Mouse (Mus musculus): ENCODE results near the gene Tnk2. TPM values are rescaled to one million over a fixed set of nuclear protein-coding genes. Genes with fewer than 3 reads are reported as not detected.

Gene Tnk2
- total RNA-seq, 2 experiments from 2014 or later, result 20.9 to 24.7 TPM

DNA sequence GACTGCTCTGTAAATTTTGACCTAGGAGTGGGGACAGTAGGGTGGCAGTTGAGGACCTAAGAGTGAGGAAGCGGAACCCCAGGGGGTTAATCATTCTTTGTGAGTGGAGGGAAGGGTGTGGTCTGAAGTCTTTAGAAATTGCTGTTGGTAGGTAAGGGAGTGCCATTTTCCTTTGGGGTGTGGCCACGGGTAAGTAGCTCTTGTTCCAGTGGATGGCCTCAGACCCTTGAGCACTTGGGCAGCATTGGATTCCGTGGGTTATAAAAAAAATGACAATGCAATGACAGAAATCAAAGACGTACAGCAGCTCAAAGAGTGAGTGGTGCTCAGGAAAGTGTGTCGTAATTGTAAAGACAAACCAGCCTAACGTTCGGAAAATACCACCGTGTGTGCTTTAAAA, 12.6 kb downstream of the Tnk2 start:
- intact Hi-C loops (cut with DNase I), result no loop called here
- no peak for DNase-seq (ENCODE audit: low spot score)

DNA sequence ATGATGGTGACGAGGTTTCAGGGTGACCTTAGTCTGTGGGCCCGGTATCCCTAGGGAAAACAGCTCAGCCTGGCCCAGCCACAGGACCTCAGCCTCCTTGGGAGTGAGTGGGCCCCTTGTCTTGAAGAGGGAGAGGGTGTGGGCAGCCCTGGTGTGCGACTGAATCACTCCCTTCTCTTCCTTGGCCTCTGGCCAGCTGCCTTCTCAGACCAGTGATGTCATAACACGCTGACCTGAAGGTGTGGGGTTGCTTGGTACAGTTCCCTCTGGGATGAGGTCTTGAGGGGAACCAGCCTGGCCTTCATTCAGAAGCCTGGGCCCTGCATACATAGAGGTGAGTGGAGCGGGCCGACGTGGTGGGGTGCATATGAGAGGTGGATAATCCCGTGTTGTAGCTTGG, 13.1 kb downstream of the Tnk2 start:
- DNase-seq (ENCODE audit: low spot score), result no peak

DNA sequence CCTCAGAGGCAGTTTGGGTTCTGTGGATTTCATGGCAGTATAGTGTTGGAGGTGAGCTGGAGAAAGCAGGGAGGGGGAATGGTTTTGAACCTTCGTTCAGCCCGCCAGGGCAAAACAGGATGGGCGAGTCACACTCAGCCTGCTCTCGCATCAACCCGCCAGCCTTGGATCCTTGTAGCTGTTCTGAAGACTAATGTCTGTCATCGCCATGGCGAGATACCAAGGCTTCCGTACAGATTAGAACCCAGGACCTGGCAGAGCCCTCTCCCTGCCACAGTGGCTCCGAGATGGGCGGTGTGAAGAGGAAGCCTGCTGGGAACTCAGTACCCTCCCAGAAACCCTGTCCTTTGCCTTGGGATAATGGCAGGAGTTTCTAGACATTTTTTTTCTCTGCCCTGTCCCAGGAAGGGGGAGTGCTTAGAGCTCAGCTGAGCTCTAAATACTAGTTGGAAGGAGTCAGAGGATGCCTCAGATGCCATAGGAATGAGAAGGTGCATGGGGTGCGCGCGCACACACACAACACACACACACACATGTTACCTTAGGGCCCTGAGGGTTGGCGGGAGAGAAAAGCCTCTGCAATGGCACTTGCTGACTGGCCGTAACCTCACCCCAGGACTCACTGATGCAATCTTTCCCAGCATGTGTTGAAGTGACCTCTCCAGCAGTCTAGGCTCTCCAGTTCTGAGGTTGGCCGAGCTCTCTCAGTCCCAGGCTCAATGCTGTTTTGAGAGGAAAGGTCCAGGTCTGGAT, 14.0 kb downstream of the Tnk2 start:
- DNase-seq (ENCODE audit: low spot score), result no peak
- intact Hi-C loops (cut with DNase I), result loop anchor here (2.0 kb wide), 1 partner anchor 19 kb away; no protein-coding TSS in a partner anchor

More for the DNA sequence above, 13.1 kb downstream of the Tnk2 start:
- intact Hi-C loops (cut with DNase I), result no loop called here

DNA sequence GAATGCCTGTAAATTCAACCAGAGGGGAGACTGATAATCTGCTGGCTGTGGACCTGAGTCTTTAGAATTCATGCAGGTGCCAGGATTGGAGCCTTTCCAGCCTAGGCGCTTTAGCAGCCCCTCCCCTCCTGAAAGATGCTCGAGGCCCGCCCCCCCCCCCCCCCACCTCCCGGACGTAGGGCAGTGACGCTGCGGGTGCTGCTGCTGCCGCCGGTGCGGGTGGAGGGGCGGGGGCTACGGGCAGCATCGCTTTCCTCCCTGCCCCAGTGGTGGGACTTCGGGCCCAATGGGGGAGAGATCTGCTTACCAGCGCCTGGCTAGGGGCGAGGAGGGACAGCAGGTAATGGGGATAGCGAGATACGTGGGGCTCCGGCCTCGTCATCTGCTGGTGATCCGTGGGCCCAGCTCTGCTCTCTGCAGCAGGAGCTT, 15.1 kb downstream of the Tnk2 start:
- intact Hi-C loops (cut with DNase I), result loop anchor here (1.0 to 2.0 kb wide), 2 partner anchors 20 to 24 kb away; no protein-coding TSS in a partner anchor
- DNase-seq (ENCODE audit: low spot score), result no peak

DNA sequence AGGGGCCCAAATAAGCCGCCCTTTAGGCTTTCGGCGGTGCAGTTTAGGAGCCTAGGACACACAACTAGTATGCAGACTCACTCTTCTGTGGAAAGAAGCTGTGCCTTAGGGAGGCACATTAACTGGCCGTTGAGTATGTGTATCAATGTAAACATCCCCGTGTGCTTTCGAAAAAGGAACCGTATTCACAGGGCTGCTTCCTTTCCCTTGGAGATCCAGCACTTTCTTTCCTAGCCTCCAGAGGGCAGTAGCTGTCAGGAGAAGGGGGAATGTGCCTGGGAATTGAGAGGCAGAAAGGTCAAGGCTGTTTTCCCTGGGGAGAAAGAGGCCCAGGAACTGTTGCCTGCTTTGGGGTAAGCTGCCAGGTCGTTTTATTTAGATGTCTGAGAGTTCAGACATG, 15.7 kb downstream of the Tnk2 start:
- DNase-seq (ENCODE audit: low spot score), result no peak
- intact Hi-C loops (cut with DNase I), result loop anchor here (1.0 to 2.0 kb wide), 2 partner anchors 21 to 23 kb away; no protein-coding TSS in a partner anchor

DNA sequence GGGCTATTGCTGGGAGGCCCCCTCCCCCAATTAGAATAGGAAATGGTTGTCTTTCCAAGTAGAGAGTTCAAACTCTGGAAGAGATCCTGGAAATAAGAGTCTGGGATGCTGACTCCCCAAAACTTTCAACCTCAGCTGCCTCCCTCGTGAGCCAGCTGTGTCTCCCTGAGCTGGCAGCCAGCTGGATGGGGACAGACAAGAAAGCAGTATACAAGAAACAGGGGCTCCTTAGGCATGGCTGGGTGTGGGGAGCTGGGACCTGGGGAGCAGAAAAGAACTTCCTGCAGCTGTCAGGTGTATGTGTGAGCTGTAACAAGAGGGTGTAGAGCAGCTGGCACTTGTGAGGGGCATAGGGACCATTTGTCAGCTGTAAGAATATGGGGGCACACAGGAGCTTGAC, 16.4 kb downstream of the Tnk2 start:
- intact Hi-C loops (cut with DNase I), result no loop called here
- DNase-seq (ENCODE audit: low spot score), result no peak

DNA sequence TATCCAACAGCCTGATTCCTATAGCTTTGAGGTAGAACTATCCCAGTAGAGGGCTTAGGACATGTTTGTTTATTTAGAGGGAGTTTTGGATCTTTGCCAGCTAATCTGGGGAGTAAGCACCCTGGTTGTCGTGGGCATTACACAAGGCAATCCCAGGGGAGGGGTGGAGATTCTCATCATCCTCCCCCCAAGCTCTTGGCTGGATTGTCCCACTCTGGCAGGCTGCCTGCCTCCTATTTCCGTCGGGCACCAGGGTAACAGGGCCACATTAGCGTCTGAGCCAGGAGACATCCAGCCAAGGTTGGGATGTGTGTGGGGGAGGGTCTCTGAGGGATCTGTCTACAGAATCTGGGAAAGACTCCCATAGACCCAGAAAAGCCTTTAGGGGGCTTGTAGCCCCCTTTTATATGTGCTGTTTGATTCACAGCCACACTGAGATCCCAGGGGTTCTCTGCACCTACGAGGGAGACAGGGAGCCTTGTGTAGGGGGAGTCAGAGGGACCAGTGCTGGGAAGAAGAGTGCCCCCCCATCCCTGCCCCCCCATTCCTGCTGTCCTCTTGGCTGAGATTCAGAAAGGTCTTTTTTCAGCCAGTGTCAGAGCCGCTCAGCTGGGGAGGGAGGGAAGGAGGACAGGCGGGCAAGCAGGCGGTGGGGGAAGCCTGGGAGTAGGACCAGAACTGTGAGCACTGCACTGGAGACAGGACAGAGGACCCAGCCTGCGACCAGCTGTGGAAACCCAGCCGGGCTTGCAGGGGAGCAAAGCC, 17.1 kb downstream of the Tnk2 start:
- intact Hi-C loops (cut with DNase I), result no loop called here
- peak; percentile 57 for DNase-seq (ENCODE audit: low spot score)

DNA sequence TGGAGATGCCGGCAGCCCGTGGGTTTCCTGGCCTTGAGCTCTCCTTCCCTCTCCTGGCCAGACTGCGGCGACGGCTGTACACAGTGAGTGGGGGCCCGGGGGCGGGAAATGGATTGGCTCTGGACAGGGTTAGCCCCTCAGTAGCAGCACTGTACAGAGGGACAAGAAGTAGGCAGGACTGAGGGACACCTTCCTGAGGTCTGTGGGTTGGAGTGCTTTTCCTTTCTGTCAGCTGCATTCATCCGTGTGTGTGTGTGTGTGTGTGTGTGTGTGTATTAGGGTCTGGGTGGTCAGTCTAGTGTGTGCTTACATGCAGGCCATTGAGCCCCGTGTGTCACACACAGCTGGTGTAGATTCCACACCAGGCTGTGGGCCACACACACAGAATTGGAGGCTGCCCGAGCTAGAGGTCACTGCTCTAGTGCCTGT, 17.8 kb downstream of the Tnk2 start:
- no peak for DNase-seq (ENCODE audit: low spot score)
- intact Hi-C loops (cut with DNase I), result no loop called here

DNA sequence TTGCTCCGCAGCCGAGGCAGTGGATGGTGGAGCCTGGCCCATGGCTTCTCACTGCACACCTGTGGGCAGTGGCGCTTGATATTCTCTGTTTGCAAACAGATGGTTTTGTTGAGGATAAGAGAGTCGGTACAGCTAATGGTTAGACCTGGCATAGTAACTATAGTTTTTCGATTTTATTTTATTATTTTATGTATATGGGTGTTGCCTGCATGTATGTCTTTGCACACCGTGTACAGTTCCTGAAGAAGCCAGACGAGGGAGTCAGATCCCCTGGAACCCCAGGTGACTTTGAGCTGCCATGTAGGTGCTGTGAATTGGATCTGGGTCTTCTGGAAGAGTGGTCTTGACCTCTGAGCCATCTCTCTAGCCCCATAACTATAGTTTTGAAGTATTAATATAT, 18.7 kb downstream of the Tnk2 start:
- no peak for DNase-seq (ENCODE audit: low spot score)
- intact Hi-C loops (cut with DNase I), result no loop called here

DNA sequence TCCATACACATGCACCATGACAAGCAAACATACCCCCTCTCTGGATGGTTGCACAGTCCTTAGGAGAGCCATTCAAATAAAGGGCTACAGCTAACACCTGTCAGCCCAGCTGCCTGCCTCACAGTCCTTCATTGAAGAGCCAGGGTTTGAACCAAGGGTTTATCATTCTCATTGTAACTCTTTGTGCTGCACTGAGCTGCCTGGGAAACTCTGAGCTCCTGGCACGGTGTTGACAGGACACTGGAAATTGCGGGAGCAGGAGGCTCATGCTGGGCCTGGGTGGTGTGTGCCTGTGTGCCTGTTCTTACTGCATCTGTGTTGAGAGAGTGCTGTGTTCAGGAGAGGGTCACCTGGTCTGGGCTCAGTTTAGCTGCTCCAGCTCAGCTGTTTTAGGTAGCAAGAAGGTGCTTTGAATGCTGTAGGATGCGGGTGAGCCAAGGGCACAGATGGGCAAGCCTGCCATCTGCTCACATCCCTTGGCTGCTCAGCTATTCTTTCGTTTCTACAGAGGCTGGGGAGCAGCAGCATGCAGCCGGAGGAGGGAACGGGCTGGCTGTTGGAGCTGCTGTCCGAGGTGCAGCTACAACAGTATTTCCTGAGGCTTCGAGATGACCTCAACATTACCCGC, 19.7 kb downstream of the Tnk2 start:
- no peak for DNase-seq (ENCODE audit: low spot score)
- intact Hi-C loops (cut with DNase I), result no loop called here

DNA sequence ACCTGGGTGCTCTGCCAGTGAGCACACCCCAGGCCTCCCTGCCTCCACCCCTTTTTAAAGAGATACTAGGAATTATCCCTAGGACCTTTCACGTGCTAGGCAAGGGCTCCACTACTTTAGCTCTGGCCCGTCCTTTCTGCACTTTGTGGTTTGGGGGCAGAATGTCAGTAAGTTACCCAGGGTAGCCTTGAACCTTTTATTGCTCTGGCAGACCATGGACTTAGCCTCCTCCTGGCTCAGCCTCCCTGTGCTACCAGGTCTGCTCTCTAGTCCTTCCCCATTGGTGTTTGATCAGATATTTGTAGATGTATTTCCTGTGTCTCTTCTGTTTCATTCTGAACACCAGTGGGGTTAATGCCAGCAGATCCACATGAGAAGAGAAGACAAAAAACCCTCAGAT, 20.5 kb downstream of the Tnk2 start:
- no peak for DNase-seq (ENCODE audit: low spot score)
- intact Hi-C loops (cut with DNase I), result no loop called here

DNA sequence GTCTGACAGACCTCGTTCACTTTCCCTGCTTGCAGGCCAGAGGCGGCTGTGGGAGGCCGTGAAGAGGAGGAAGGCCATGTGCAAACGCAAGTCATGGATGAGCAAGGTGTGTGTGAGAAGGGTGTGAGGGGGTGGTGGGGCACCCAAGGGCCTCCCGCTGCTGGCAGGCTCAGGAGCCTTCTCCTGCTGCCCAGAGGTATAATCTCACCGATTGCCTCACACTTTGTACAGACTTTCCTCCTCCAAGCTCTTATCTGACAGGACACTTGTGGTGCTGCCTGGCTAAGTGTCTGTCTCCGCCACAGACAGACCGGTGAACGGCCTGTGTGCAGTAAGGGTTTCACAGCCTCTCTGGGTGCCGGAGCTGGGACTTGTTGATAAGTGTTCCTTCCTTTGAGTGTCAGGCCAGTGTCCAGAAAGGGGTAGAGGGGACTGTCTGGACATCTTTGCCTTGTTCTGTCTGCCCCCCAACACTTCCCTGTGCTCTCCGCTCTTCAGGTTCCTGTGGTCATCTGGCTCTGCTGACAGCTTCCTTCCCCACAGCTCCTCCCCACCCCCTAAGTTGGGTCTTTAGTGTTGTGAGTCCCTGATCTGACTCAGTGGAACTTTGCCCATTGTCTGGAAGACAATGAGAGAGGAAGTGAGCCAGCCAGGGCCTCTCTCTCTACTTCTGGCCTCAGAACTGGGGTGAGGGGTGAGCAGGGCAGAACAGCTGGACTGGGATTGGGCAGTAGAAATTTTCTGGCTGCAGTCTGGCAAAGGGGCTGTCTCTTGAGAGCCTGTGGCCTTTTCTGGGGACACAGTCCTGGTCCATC, 22.4 kb downstream of the Tnk2 start:
- DNase-seq (ENCODE audit: low spot score), result no peak
- intact Hi-C loops (cut with DNase I), result no loop called here

DNA sequence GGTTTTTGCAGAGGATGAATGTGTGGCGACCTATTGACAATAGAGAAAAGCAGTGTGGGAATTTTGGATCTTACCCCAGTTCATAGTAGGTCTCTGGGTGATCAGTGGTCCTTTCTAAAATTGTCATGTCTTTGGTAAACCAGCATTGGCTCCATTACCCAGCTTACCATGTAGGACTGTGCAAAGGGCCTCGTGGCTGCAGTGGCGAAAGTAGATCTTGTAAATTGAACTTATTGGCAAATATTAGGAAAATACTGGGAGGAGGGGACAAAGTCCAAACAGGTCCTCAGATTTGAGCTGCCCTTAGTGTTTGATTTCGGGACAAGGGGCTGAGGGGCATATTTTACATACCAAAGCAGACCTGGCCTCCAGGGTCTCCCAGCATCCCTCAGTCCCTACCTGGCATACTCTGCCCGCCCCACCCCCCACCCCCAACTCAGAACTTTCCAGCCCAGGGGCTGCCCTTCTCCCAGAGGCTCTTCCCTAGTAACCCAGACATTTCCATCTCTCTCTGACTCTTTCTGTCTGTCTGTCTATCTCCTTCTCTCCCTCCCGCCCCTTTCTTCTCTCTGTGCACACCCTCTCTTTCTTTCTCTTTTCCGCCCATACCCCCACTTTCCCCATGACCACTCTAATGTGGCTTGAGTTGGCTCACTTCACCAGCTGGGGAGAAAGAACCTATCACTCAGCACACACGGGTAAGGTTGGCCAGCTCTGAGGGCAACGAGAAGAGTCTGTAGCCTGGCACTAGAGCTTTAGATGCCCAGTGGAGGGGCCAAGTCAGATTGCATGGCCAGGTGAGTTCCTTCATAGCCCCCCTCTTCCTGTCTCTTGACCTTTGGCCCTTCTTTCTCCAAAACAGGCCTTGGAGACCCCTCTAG, 23.2 kb downstream of the Tnk2 start:
- DNase-seq (ENCODE audit: low spot score), result no peak
- intact Hi-C loops (cut with DNase I), result no loop called here

DNA sequence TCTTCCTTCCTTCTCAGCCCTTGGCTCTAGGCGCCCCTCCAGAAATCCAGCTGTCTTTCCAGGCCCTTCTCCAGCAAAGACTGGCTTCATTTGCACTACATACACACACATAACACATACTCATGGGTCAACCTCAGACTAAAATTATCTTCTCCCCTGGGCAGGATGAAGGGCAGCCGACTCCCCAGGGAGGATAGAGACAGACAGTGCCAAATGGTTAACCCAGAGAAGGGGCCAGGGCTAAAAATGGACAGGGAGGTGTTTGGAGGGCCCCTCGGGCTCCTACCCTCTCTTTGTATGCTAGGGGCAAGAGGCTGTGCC, 23.8 kb downstream of the Tnk2 start:
- intact Hi-C loops (cut with DNase I), result no loop called here
- no peak for DNase-seq (ENCODE audit: low spot score)

DNA sequence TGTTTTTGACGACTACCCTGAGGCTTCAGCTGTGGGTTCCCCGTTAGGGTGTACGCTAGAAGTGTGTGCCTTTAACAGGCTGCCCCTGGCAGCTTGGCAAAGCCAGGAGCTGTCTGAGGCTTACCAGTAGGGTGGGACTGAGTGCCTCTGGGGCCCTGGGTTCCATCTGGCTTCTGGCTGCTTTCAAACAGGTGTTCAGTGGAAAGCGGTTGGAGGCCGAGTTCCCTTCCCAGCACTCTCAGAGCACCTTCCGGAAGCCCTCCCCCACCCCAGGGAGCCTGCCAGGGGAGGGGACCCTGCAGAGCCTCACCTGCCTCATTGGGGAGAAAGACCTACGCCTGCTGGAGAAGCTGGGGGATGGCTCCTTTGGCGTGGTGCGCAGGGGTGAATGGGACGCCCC, 24.4 kb downstream of the Tnk2 start:
- no peak for DNase-seq (ENCODE audit: low spot score)
- intact Hi-C loops (cut with DNase I), result no loop called here

DNA sequence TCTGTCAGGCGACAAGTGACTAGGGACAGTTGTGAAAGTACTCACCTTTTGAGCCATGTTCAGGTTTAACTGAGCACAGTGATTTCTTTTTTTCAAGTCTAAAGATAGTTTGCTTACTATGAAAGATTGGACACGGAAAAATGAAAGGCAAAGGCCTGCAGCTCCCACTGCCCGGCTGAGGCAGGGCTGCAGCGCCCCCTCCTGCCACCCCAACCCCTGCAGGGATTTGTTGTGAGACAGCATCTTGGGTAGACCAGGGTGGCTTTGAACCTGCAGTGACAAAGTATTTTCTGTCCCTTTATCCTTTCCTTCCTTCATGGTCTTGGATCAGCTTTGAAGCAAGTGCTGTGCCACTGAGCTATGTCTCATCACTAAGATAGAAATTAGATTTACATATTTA, 24.8 kb downstream of the Tnk2 start:
- intact Hi-C loops (cut with DNase I), result no loop called here
- no peak for DNase-seq (ENCODE audit: low spot score)

DNA sequence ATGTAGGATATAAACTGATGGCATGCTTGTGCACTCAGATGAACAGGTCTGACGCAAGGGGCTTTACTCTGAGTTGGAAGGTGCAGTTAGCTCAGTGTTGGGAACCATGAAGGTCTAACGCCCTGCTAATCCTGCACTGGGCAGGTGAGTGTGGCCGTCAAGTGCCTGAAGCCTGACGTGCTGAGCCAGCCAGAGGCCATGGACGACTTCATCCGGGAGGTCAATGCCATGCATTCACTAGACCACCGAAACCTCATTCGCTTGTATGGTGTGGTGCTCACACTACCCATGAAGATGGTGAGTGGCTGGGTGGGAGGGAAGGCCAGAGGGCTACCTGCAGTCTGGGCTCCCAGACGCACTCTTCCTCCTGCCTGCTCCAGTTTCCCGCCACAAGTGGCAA, 25.6 kb downstream of the Tnk2 start:
- intact Hi-C loops (cut with DNase I), result no loop called here
- DNase-seq (ENCODE audit: low spot score), result no peak

DNA sequence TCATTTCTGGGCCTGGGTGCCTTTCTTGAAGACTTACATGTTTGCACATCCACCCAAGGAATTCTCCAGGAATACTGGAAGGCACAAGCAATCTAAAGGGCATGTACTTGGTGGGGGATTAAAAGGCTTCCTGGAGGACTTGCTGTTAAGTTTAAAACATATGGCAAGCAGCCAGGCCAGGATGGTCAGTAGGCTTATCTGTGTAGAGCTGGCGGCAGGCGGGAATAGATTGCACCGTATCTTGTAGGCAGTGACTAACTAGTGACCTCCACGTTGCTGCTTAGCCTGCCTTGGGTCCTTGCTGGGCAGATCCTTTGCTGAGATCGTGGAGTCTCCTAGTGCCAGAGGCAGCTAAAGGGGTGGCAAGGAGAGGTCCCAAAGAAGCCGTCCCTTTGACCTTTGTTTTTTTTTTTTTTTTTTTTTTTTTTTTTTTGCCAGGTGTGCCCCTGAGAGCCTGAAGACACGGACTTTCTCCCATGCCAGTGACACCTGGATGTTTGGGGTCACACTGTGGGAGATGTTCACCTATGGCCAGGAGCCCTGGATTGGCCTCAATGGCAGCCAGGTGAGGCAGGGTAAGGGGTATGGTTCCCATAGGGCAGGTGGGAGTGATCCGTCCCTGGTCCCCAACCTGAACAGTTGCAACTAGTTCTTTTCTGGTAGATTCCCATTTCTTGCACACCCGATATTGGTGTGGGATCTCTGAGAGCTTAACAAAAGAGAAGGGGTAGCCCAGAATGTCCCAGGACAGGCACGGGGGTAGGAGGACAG, 26.9 kb downstream of the Tnk2 start:
- intact Hi-C loops (cut with DNase I), result no loop called here
- DNase-seq (ENCODE audit: low spot score), result no peak
